Mouse (Mus musculus): Measurements from ENCODE around the gene Gm21985.
"Not testable (repeated sequence)": the region's sequence is repeated elsewhere in the genome, so short reads cannot be mapped to it uniquely, and the experiment has no call there.

Gm21985 gene

GRCm38 (mm10) chr2:112392689-112393088 lies 126.6 kb downstream of the Gm21985 start:
- DNase-seq (ENCODE audit: low read depth, low spot score): no peak

GRCm38 (mm10) chr2:112393958-112394357 lies 127.8 kb downstream of the Gm21985 start:
- DNase-seq (ENCODE audit: low read depth, low spot score): no peak

- no peak for DNase-seq (ENCODE audit: low read depth, low spot score)
Observed at GRCm38 (mm10) chr2:112396649-112397048, 130.5 kb downstream of the Gm21985 start.

- DNase-seq (ENCODE audit: low read depth, low spot score): no peak
Observed at GRCm38 (mm10) chr2:112407030-112407429, 140.9 kb downstream of the Gm21985 start.

- DNase-seq (ENCODE audit: low read depth, low spot score): no peak
Observed at GRCm38 (mm10) chr2:112425308-112425707, 159.2 kb downstream of the Gm21985 start.

- DNase-seq (ENCODE audit: low read depth, low spot score): not testable (repeated sequence)
Observed at GRCm38 (mm10) chr2:112428534-112428933, 162.4 kb downstream of the Gm21985 start.

GRCm38 (mm10) chr2:112429665-112430064 lies 163.6 kb downstream of the Gm21985 start:
- DNase-seq (ENCODE audit: low read depth, low spot score): no peak

- DNase-seq (ENCODE audit: low read depth, low spot score): no peak
Observed at GRCm38 (mm10) chr2:112430403-112430802, 164.3 kb downstream of the Gm21985 start.

- DNase-seq (ENCODE audit: low read depth, low spot score): no peak
Observed at GRCm38 (mm10) chr2:112432523-112432922, 166.4 kb downstream of the Gm21985 start.

GRCm38 (mm10) chr2:112433359-112433758 lies 167.2 kb downstream of the Gm21985 start:
- no peak for DNase-seq (ENCODE audit: low read depth, low spot score)

GRCm38 (mm10) chr2:112436292-112436691 lies 170.2 kb downstream of the Gm21985 start:
- DNase-seq (ENCODE audit: low read depth, low spot score): no peak

- no peak for DNase-seq (ENCODE audit: low read depth, low spot score)
Observed at GRCm38 (mm10) chr2:112437589-112437988, 171.5 kb downstream of the Gm21985 start.

GRCm38 (mm10) chr2:112443491-112443890 lies 177.4 kb downstream of the Gm21985 start:
- DNase-seq (ENCODE audit: low read depth, low spot score): no peak

GRCm38 (mm10) chr2:112445511-112445910 lies 179.4 kb downstream of the Gm21985 start:
- no peak for DNase-seq (ENCODE audit: low read depth, low spot score)

- DNase-seq (ENCODE audit: low read depth, low spot score): not testable (repeated sequence)
Observed at GRCm38 (mm10) chr2:112448046-112448445, 181.9 kb downstream of the Gm21985 start.

GRCm38 (mm10) chr2:112448510-112449059 lies 182.5 kb downstream of the Gm21985 start:
- no peak for DNase-seq (ENCODE audit: low read depth, low spot score)

GRCm38 (mm10) chr2:112449597-112450296 lies 183.6 kb downstream of the Gm21985 start:
- DNase-seq (ENCODE audit: low read depth, low spot score): no peak

GRCm38 (mm10) chr2:112452513-112452912 lies 186.4 kb downstream of the Gm21985 start:
- DNase-seq (ENCODE audit: low read depth, low spot score): not testable (repeated sequence)

- DNase-seq (ENCODE audit: low read depth, low spot score): no peak
Observed at GRCm38 (mm10) chr2:112454125-112454861, 188.2 kb downstream of the Gm21985 start.

- peak; percentile 87 for DNase-seq (ENCODE audit: low read depth, low spot score)
Observed at GRCm38 (mm10) chr2:112454862-112455564, 188.9 kb downstream of the Gm21985 start, which contains the start of gene Emc7. TSS of gene Emc7 (plus strand) at chr2:112454997.

Measured in embryo, embryonic 11.5 days (tissue).